Mouse (Mus musculus) NIH3T3 (cell line): Measurements from ENCODE around the gene Tex44.

ENCODE experiments used
- DNase-seq: peaks from one replicate; pipeline ENCODE4 v3.0.0-alpha.2; 2012; ENCODE audit warnings: low read depth

The Tex44 gene

DNA sequence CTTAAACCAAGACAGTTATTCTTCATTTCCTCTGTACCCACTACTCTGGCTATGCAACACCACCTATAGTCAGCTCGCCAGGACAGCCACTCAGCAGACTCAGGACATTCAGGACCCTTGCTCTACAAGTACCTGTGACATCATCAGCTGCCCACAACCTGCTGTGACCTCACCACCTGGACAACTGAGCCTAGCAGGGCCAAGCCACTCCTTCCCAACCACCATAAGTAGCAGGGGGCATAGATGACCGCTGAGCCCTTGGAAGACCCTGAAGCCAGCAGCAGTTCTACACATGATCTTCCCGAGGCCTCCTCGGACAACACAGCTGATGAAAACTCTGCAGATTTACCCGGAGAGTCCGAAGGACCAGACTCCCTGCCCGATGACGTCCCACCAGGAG lies at the start of gene Tex44, which contains the start of gene Nmur1:
Tex44 (plus strand) TSS at position 202 of the 400 bp plus-strand sequence.
Nmur1 (minus strand) TSS at position 101 of the 400 bp plus-strand sequence.
- no peak for DNase-seq

DNA sequence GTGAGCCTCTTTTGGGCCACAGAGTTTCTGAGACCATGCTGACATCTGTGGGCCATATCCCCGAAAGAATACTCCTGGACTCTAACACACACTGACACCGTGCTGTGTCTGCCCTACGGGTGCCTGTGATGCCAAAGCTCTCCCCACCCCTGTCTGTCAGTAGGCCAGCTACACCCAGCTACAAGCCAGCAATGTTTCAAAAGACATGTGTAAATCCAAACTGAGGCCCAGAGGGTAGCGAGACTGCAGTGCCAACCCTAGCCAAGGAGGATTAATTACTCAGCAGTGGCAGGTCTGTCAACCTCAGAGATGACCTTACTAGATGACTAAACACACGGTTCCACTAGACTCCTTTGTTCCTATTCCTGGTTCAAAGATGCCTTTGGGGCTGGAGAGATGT lies 49.8 kb upstream of the Tex44 start:
- peak; percentile 25 for DNase-seq

DNA sequence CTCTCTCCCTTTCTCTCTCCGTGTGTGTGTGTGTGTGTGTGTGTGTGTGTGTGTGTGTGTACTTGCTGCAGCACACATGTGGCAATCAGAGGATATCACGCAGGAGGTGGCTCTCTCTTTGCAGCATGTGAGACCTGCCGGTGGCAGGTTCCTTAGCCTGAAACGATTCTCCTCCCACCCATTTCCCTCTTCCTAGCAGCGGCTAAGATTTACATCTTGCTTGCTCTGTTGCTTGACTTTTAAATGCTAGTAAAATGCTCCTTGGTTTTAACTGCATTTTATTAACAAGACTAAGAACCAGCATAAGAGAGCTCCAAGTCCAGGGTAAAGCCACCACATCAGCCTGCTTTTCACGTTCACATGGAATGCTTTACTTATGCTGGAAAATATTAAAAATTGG lies 47.5 kb upstream of the Tex44 start:
- DNase-seq = no peak

DNA sequence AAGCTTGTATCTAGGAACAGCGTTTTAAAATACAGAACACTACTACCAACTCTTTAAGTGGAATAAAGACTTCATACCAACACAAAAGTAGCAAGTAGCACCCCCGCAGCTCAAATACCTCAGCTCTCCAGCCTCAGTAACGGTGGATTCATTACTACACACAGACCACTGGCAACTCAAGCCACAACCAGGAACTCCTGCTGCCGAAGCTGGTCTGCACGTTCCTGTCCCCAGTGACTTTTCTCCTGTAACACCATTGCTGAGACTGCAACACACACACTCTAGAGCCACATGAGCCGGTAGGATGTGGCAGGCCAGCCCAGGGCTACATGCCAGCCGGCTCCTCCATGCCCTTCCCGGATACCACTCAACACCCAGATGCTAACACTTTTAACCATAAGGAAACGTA lies 47.0 kb upstream of the Tex44 start:
- DNase-seq = peak; percentile 53

DNA sequence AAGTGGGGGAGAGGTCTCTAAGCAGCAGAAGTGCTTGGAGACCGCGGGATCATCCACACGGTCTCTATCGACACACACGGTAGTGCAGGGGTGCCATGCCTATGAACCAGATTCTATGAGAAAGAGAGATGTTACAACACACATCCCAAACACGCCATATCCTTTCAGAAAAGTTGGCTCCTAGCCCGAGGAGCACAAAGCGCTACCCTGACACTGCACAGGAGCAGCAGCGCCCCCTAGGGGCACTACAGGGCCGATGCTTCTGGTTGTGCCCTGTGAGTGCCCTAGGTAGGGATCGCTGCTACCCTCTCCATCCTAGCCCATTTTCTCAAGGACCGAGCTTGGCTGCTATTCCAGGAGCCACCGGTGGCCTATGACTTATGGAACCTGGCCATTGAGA lies 45.1 kb upstream of the Tex44 start:
- peak; percentile 68 for DNase-seq

DNA sequence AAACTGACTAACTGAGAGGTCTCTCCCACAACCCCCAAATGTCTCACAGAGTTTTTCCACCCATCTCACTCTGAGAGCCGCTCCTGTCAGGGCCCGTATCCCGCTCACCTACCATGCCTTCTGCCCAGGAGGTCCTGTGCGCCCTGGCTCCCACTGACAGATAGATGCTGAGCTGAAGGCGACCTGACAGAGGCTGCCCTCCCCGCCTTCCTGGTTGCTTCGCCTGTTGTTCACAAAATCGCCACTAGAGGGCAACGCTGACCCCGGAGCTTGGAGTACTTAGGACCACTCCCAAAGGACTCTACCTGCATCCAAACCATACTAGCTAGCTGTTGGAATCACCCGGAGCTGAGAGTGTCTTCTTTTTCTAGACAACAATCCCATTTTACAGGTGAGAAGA lies 36.9 kb upstream of the Tex44 start:
- DNase-seq = peak; percentile 82

DNA sequence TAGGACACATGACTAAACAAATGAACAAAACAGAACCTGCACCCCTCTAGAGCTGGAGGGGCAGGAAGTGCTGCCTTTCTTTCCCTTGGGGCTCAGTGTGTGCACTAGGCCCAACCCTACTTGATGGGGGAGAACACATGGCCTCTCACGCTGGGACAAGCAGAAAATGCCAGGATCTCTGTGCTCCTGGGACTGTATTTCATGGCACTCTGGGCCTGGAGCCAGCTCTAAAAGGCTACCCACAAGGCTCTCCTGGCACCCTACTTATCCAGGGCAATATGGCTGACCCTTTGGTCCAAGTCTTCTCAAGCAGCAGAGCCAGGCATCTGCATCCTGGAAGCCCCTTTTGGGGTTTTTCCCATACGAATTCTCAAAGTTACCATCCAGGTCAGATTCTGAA lies 34.7 kb upstream of the Tex44 start:
- DNase-seq = no peak

DNA sequence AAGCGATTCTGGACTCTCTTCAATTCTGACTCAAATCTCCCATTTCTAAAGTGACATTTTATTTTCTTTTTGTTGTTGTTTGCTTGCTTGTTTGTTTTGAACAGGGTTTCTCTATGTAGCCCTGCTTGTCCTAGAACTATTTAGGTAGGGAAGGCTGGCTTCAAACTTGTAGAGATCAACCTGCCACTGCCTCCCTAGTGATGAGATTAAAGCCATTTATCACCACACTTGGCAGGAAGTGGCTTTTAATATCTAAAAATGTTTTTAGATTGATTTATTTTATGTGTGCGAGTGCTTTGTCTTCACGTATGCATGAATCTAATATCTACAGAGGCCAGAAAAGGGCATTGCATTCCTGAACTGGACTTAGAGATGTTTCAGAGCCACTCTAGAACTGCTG lies 32.9 kb upstream of the Tex44 start:
- no peak for DNase-seq

DNA sequence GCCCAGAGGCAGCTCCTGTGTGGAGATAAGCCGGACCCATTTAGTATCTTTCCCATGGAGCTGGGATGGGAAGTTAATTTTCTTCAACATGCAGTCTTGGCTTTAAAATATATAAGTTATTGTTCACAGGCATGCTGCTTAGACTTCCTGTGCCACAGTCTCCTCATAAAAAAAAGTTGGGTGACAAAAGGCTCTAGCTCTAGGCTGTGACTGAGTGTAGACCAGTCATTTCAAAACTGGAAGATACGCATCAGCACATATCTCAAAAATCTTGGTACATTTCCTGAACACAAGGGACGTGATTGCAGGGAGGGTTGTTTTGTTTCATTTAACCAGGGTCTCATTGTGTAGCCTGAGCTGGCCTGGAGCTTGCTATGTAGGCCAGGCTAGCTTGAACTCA lies 31.9 kb upstream of the Tex44 start:
- DNase-seq = no peak

DNA sequence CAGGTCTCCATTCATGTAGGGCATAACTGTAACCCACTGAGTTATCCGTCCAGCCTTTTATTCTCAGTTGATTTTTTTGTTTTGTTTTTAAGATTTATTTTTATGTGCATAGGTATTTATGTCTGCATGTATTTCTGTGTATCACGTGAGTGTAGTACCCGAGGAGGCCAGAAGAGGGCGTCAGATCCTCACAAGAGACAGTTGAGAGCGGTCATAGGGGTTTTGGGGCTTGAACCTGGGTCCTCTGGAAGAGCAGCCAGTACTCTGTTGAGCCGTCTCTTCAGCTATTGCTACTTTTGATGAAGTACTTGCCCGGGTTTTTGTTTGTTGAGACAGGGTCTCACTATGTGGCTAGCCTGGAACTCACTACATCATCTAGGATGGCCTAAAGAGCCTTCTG lies 30.2 kb upstream of the Tex44 start:
- no peak for DNase-seq

DNA sequence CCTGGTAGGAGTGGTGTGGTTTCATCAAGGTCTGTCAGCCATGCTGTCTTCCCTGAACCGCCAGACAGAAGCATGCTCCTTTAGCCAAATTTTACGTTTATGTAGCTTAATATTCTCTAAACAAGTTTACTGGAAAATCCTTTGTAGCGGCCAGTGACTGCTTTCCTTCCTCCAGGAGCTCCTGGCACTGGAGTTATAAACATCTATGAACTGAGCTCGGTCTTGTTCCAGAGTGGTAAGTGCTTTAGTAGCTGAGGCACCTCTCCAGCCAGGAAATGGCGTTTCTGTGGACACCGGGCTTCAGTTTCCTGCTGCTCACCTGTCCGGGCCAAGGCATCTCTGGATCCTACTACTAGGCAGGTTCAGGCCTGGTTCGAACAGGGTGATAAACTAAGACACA lies 28.5 kb upstream of the Tex44 start:
- DNase-seq = no peak

DNA sequence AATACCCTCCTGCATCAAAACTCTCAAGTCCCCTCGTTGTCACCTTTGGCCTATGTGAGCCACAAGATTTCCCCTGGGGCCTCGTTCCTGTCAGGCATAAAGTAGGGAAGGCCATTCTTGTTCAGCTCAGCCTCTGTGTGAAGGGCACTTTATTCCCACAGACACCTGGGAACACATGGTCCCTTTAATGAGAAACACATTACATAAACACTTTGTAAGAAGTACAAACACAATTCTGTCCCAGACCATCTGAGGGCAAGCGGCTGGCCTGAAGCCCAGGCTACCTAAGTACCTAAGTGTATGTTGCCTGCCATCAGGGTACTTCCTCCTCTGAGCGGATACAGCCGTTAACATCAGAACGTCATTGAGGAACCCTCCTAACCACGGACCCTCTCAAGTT lies 27.9 kb upstream of the Tex44 start:
- no peak for DNase-seq

DNA sequence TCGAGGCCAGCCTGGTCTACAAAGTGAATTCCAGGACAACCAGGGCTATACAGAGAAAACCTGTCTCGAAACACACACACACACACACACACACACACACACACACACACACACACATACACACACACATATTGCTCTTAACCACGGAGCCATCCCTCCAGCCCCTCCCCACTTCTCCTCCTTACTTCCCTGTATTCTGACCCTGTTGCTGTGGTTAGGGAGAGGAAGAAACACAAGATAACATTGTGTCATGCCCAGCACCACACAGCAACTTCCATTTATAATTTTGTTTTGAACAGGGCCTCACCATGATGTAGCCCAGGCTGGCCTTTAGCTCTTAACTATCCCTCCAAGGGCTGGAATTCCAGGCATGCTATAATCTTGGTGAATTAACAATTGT lies 26.8 kb upstream of the Tex44 start:
- no peak for DNase-seq

DNA sequence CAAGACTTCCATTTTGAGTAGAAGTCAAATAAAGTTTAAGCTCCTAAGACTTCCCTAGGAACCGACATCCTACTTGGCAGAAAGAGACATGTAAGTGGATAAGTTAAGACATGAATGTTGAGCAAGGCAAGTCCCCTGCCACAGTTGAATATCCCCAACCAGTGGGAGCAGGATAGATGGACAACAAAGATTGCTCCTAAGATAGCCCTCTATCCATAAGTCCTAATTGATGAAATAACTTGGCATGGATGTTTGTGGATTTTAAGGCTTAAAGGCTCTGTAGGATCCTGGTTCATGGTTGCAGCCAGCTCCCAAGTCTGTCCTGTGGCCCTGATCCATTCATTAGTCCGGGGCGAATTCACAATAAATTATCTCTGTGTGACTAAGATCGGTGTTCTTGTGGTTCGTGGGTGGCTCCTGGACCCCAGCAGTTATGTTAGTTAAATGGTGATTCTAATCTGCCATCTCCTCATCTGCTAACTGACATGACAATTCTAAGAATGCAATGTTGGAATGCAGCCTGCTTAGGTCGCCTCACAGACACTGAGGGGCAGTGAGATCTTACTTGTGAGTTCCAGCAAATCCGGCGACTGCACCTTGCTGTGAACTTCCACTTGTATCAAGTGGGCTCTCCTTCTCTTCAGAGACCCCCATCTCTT lies 25.9 kb upstream of the Tex44 start:
- no peak for DNase-seq

DNA sequence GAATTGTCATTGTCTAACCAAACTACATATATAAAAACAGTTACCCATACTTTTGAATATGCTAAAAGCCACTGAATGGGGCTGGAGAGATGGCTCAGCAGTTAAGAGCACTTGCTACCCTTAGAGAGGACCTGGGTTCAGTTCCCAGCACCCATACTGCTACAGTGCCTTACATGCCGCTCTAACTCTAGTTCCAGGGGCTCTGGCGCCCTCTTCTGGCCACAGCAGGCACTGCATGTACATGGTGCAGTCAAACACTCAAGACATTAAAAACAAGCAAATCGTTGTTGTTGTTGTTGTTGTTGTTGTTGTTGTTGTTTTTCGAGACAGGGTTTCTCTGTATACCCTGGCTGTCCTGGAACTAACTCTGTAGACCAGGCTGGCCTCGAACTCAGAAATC lies 21.3 kb upstream of the Tex44 start:
- peak; percentile 38 for DNase-seq

DNA sequence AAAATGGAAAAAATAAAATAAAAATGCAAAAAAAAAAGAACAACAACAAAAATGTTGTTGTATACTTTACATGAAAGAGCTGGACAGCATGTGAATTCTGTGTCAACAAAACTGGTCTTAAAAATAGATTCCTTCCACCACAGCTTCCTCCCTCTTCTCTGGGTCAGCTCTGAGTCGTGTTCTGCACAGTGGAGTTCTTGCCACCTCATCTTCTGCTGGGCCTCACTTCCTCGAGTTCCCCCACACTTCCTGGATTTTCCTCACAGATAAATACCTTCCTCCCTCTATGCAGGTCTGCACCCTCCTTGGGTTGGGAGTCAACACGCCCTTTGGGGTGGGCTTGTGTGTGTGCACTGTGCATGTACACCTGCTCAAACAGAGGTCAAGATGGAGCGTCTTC lies 19.8 kb upstream of the Tex44 start:
- peak; percentile 24 for DNase-seq

DNA sequence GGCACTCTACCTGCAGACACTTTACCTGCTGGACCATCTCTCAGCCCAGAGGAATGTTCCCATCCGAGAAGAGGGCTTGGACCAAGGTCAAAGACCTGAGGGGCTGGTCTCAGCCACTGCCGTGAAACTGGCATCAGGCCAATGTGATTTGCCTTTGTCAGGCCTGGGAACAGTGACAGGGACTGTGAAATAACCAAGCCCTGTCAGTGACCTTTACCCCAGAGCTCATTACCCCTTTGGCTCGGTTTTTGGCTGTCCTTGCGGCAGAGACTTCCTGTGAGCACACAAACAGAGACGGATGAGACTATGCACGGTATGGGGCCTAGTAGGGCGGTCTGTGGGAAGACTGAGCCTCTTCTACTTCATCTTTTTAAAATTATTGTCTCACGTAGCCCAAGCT lies 19.2 kb upstream of the Tex44 start:
- DNase-seq = no peak

DNA sequence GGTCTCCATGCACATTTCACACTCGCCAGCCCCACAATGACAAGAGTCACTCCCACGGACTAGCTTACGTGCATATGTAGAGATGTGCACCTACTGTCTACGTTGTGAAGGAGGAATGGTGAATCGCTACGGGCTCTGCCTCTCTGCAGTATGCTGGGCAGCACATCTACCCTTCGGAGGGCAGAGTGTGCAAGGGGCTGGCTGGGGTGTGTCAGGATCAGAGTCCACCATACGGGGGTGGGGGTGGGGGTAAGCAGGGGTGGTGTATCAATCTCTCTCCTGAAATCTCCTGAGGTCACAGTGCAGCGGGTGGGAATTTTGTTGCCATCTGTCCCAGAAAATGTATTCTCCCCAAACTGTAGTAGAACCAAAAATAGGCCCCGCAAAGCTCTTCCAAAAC lies 17.6 kb upstream of the Tex44 start:
- DNase-seq = no peak

DNA sequence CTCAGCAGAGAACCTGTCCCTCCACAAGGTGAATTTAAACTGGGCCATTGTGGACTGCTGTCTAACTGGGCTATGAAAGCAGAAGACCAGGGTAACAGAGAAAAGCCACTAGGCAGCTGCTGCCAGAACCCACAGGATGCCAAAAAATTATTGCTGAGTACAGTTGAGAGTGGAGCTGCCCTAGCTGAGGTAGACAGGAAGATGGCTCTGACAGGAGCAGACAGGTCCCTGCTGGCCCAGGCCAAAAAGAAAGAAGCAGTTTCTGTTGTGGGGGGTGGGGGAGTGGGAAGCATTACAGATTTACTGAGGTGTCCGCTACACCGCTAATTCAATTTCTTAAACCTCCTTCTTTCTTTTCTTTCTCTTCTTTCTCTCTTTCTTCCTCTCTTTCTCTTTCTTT lies 16.7 kb upstream of the Tex44 start:
- DNase-seq = no peak

DNA sequence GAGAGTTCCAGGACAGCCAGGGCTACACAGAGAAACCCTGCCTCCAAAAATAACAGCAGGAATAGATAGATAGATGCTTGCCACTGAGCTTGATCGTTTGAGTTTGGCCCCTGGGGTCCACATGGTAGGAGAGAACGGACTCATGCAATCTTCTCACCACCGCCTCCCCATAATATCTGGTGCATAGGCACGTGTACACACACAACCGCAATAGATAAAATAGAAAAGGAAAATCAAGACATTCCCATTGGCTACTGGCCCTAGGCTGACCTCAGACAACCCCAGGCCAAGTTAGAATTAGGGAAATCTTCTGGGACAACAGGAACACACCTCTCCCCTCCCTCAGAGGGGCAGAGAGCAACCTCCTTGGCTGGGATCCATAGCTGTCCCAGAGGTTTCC lies 11.4 kb upstream of the Tex44 start:
- DNase-seq = no peak

DNA sequence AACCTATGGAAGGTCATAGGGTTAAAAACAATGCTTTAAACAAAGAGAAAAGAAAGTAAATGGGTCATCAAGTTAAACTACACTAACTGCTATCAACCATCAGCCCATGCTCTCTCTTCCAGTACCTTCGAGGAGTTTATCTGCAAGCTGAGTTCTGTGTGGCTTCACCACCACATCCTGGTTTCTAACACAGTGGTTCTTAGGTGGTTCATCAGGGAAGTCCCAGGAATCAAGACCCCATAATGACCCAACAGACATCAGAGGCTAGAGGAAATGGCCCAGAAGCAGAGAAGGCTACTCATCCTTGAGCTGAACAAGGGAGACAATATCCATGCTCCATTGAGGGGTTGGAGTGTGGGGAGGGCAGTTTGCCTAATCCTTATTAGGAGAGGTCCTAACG lies 11.0 kb upstream of the Tex44 start:
- DNase-seq = no peak

DNA sequence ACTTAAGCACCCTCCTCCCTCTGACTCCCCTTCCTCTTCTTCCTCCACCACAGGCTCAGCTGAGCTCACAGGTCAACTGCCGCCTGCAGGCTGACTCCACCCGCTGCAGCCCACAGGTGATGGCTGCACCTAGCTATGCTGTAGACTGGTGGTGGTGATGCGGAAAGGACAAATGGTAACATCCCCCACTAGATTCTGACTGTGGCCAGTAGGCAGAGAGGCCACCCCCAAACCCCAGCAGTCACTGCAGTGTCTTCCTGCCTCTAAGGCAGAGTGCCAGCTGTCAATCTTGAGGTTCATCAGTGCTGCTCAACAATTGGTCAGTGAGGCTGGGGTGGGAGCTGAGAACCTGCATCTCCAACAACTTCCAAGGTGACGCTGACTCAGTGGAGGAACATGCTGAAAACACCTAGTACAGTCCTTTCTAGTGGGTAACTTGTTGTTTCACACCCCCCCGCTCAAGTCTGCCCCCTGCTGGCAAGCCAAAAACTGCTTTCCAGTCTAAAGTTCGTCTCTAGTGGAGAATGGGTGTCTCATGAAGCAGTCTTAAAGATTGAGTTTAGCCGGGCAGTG lies 10.4 kb upstream of the Tex44 start:
- peak; percentile 64 for DNase-seq

DNA sequence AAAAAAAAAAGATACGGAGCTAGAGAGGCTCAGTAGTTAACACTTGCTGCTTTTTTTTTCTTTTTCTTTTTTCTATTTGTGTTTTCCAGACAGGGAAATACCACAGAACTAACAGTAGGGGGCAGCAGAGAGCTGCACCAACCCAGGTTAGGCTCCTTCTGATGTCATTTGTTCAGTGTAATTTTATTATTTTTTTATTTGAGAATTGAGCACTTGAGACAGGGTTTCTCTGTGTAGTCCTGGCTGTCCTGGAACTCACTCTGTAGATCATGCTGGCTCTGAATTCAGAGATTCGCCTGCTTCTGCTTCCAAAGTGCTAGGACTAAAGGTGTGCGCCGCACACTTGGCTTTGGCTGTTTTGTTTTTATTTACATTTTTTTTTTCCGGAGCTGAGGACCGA lies 9.8 kb upstream of the Tex44 start:
- DNase-seq = peak; percentile 78

DNA sequence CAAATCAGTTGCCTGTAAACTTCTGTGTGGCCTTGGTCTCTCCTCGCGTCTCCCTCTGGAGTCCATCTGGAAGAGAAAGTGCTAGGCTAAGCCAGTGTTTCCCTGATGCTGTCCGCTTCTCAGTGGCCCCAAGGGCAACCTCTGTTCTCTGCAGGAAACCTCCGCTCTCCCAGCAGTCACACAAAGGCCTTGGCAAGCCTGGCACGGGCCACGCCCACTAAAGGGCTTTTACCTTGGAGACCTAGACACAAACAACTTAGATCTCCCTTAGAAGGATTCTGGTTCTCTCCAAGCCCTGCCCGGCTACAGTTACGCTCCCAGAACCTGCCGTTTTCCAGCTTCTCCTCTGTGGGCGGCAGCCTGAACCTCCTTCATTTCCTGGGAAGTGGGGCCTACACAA lies 5.1 kb upstream of the Tex44 start:
- no peak for DNase-seq
